Mouse (Mus musculus) MN1 (cell line): ENCODE data around the gene Tmem220.

Experiments used
- DNase-seq: peaks from one replicate; pipeline ENCODE4 v3.0.0-alpha.2; 2016; ENCODE audit warnings: low spot score

The Tmem220 gene

DNA sequence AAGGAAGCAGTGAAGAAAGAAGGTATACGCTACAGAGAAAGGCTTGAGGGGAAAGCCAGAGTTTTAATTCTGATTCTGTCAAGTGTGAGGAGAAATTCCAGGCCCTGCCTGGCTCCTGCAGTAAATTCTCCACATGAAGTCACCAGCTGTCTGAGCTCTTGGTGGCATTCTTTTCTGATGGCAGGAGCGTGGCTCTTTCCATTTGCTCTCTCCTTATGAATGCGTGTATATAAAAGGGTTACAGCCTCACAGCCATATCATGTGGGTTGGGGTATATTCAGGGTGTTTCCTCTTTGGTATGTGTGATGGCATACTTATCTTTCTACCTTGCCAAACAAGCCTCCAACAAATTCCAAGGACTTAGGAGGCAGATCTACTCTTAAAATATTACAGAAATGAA, 37.8 kb downstream of the Tmem220 start:
- DNase-seq, result no peak

DNA sequence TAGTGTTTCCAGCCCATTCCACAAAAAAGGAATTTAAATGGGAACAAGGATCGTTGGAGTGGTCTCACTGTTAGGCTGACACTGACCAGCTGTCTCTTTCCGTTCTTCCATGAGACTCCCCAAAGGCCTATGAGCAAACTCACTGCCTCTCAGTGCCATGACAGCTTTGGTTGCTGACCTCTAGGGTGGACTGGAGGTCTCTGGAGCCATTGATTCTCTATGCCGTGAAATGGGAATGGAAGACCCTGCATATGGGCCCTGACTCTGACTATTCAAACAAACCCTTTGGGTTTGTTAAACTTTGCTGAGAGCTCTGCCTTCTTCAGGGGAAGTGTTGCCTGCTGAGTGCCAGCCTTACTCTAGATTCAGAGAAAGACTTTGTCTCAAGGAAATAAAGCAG, 42.8 kb downstream of the Tmem220 start:
- no peak for DNase-seq

DNA sequence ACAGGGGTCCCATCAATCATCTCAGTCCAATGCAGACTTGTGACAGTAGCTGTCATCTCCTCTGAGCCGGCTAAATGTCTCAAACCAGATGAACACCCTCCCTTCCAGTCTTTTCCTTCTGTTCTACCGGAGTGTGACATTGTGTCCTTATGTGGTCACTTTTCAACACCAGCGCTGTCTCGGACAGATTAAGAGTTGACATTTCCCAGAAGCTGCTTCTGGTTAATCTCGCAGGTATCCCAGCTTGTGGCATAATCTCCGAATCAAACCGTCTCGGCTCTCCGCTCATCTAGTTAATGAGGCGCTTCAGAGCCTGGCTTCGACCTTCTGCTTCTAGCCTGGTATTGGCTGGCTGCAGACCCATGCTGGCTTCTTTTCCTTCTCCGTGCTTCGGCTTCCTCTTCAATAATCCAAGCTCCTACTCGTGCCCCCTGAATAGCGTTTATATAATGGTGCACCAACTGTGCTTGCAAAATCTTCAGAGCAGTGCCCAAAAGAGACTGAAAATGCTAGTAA, 47.7 kb downstream of the Tmem220 start:
- peak; percentile 42 for DNase-seq

- no peak for DNase-seq
Observed at GRCm38 (mm10) chr11:67075036-67075435, 50.1 kb downstream of the Tmem220 start.

DNA sequence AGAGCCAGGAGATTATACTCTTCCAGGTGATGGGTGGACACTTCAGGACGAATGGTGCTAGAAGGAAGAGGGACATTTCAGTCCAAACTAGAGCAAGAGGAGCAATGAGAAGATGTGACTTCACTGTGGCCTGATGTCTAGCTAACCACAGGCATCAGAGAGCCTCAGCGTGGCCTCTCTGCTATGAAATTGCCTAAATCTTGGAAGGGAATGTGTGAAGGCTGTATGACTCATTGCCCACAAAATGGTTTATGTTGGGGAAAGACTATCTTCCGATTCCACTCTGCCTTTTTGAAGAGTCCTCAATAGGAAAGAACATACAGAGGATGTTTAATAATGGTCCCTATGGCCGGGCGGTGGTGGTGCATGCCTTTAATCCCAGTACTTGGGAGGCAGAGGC, 51.8 kb downstream of the Tmem220 start:
- no peak for DNase-seq

DNA sequence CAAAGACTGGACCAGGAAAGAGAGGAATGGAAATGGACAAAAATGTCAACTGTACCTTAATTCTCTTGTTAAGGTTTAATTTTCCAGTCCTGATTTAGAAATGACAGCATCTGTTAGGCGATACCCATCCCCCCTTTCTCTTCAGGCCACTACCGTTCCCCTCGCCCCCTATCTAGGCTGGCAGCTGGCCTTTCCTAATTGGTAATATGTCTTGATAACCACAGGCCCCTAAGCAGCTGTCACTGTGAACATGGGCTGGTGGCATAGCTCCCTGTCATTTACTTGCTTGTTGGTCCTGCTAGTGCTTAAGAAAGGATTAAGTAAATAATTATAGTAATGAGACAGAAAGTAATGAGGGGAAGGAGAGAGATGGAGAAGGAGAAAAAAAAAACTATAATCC, 52.5 kb downstream of the Tmem220 start:
- no peak for DNase-seq

DNA sequence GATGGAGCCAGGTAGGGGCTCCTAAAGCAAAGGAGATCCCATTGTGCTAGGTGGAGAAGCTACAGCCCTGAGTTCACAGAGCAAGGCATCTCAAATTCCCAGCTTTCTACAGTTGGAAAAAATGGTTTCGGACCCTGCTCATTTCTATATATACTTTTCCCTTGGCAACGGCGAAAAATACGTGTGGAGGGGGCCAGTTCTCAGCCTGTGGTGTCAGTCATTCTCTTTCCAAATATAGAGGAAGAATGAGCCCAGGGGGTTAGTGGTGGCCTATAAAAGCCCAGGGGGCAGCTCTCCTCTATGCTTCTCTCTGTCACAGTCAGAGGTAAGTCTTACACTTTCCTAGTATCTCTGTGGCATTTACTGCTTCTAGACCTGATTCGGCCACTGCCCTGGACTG, 53.0 kb downstream of the Tmem220 start, which contains the start of gene Myh3:
Myh3 (plus strand) TSS at position 301 of the 400 bp plus-strand sequence.
- no peak for DNase-seq

DNA sequence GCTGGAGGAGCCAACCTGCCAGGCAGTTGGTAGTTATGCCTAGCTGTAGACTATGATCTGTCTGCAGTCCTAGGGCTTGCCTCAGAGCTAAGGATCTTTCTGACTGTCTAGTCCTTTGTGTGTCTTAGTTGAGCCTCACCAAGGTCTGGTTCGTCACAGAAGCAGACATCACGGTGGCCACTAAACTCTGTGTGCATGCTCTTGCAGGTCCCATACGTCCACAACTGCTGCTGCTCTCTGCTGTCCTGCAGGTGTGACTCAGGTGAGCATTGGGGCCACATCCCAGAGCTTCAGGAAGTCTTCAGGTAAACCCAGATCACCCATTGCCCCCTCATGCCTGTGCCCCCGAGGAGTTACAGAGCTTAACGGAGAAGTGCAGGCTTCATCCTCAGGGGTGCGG, 53.9 kb downstream of the Tmem220 start:
- DNase-seq, result no peak

DNA sequence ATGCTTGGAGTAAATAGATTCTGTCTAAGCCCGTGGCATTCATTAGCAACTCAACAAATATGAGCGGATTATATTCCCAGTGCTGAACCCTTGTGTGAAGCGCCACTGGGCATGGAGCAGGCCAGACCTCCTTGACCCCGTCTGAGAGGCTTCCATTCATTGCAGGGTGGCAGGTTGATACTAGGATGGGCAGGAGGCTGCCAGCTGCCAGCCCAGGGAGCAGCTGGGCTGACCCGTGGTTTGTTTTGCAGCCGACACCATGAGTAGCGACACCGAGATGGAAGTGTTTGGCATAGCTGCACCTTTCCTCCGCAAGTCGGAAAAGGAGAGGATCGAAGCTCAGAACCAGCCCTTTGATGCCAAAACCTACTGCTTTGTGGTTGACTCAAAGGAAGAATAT, 54.8 kb downstream of the Tmem220 start:
- no peak for DNase-seq

DNA sequence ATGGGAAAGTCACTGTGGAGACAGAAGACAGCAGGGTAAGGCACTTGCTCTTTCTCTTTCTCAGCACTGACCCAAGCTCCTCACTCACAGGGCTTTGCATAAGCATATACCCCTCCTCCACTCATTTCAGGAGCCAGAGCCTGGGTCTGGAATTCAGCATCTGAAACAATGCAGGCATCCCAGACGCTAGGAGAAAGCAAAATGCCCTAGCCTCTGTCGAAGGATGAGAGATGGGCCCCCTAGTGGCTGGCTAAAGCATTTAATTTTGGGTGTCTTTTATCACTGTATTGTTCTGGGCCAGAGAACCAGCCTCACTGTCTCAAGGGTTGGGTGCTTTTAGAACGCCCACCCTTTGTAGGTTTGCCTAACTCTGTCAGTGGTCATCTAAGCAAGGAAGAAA, 55.2 kb downstream of the Tmem220 start:
- DNase-seq, result peak; percentile 85

DNA sequence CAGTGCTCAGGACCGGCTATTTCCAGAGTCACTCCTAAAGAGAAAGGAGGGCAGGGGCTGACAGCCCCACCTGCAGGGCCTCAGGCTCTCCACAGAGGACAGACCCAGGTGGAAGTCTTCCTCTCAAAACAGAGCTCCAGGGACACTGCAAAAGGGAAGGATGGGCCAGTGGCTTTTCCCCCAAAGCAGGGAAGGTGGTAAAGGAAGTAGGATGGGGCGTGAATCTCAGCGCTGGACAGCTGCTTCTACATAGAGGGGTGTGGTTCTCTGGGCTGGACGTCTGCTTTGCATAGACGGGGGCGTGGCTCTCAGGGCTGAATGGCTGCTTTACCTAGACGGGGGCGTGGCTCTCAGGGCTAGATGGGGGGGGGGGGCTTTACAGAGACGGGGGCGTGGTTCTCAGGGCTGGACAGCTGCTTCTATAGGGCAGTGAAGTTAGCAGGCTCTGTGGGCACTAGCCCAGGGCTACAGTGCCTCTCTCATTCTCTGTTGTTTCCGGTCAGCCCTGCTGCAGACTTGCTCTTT, 56.2 kb downstream of the Tmem220 start:
- peak; percentile 92 for DNase-seq

DNA sequence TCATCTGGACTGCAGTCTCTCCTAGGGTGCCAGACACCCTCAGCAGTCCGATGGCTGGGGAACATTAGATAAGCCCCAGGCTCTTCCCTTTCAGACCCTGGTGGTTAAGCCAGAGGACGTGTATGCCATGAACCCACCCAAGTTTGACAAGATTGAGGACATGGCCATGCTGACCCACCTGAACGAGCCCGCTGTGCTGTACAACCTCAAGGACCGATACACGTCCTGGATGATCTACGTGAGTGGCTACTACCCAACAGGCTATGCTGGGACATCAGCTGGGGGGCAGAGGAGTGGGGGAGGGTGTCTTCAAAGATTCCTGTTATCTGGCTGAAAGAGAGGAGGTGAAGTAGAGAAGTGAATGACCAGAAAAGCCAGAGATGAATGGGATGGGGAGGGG, 57.2 kb downstream of the Tmem220 start:
- no peak for DNase-seq

GRCm38 (mm10) chr11:67082793-67083192, 57.8 kb downstream of the Tmem220 start:
- DNase-seq, result peak; percentile 29

- no peak for DNase-seq
Observed at GRCm38 (mm10) chr11:67083239-67083638, 58.3 kb downstream of the Tmem220 start.

GRCm38 (mm10) chr11:67083712-67084340, 58.9 kb downstream of the Tmem220 start:
- DNase-seq, result no peak
